Mouse (Mus musculus) heart, postnatal 0 days (tissue): Measurements from ENCODE around the gene Gm49336. TPM values are rescaled to one million over a fixed set of nuclear protein-coding genes. Genes with fewer than 3 reads are reported as not detected.

Experiments used
- ATAC-seq: fragments of 200-750 bp; cut with Nextera tagmentation; 2 replicates; pipeline ENCODE4 v1.8.0; 2017; ENCODE audit warnings: low read depth, moderate number of reproducible peaks, moderate library complexity; ENCODE audit not compliant: insufficient read depth
- DNase-seq: peaks from one replicate; pipeline ENCODE4 v3.0.0-alpha.2; 2016; ENCODE audit warnings: low spot score
- H3K27ac ChIP-seq: fragments of 300-500 bp; sonication (generic); 2 replicates; pipeline ENCODE4 v1.5.1; 2014; ENCODE audit warnings: low read depth, mild to moderate bottlenecking
- H3K27me3 ChIP-seq: fragments of 300-500 bp; sonication (generic); 2 replicates; pipeline ENCODE4 v1.6.1; 2014; ENCODE audit warnings: low read length, mixed read lengths; ENCODE audit not compliant: control insufficient read depth, insufficient read depth
- H3K36me3 ChIP-seq: fragments of 300-500 bp; sonication (generic); replicated peaks from 2 replicates; pipeline ENCODE4 v1.6.1; 2014; ENCODE audit warnings: low read length, mixed read lengths; ENCODE audit not compliant: control insufficient read depth, insufficient read depth
- H3K4me1 ChIP-seq: fragments of 300-500 bp; sonication (generic); 2 replicates; pipeline ENCODE4 v1.6.1; 2014; ENCODE audit warnings: antibody characterized with exemption; ENCODE audit not compliant: control insufficient read depth, insufficient read depth
- H3K4me2 ChIP-seq: fragments of 300-500 bp; sonication (generic); 2 replicates; pipeline ENCODE4 v1.6.1; 2014; ENCODE audit warnings: low read depth, mild to moderate bottlenecking, low read length, moderate library complexity
- H3K4me3 ChIP-seq: fragments of 300-500 bp; sonication (generic); 2 replicates; pipeline ENCODE4 v1.5.1; 2014; ENCODE audit warnings: low read depth, low read length
- H3K9ac ChIP-seq: fragments of 300-500 bp; sonication (generic); replicated peaks from 2 replicates; pipeline ENCODE4 v1.6.1; 2014; ENCODE audit warnings: low read depth, low read length, mixed read lengths
- H3K9me3 ChIP-seq: fragments of 300-500 bp; sonication (generic); replicated peaks from 2 replicates; pipeline ENCODE4 v1.6.1; 2016; ENCODE audit warnings: low read length; ENCODE audit not compliant: control insufficient read depth
- CTCF ChIP-seq: IDR thresholded peaks from 2 replicates; pipeline ENCODE4 v1.5.1; 2016; ENCODE audit warnings: antibody characterized with exemption, control low read depth, low read depth
- EP300 ChIP-seq: IDR thresholded peaks from 2 replicates; pipeline ENCODE4 v1.6.1; 2016; ENCODE audit warnings: antibody characterized with exemption, low read depth
- WGBS: fragments of 180-500 bp; shearing (Covaris S2); extraction: QIAGEN DNeasy Blood & Tissue Kit; methylation state at CpG from one replicate; pipeline ENCODE4 v1.1.7; 2014; 5-methylcytosine and 5-hydroxymethylcytosine counted together
- polyA plus RNA-seq: library from polyadenylated mRNA; unstranded; fragments of >200 nt; fragmentation: Nextera tagmentation; extraction: Ambion mirVana; gene quantifications from 2 replicates; pipeline ENCODE4 v1.2.1, GENCODE M21; 2015
- total RNA-seq: library from RNA; depleted of rRNA; stranded (reverse); fragments of >200 nt; gene quantifications from 2 replicates; pipeline ENCODE4 v1.2.3, GENCODE M21; 2014; ENCODE audit warnings: low replicate concordance

Gene Gm49336
- total and polyA plus RNA-seq, 2 experiments from 2014 or later: 19.8 to 43.7 TPM

GRCm38 (mm10) chr14:60252004-60253000 lies 995 bp upstream of the Gm49336 start:
- Histone ChIP-seq H3K9ac (peak overlapping the region; percentile 82), H3K4me1 (peaks cover 10% of the 10 kb centered on the region), H3K36me3 (no peaks in the 10 kb centered on the region), H3K9me3 (no peaks in the 10 kb centered on the region), H3K4me2 (peak overlapping the region; percentile 88), H3K27me3 (no peaks in the 10 kb centered on the region), H3K27ac (peak overlapping the region; percentile 91), H3K4me3 (peak overlapping the region; percentile 81)
- ATAC-seq (no peak), DNase-seq (no peak)
- WGBS: 18% methylated on average over 15 of the region's 15 CpGs
- TF ChIP-seq CTCF (no peak), EP300 (no peak)

GRCm38 (mm10) chr14:60250879-60251278 lies 428 bp downstream of the Gm49336 start:
- DNase-seq: peak; percentile 9
- WGBS: 0% methylated on average over 39 of the region's 39 CpGs
- H3K4me3 ChIP-seq: peak overlapping the region; percentile 81
- peak overlapping the region; percentile 83 for H3K27ac ChIP-seq
- H3K4me2 ChIP-seq: peak overlapping the region; percentile 67
- H3K27me3 ChIP-seq: no peaks in the 10 kb centered on the region
- no peak for TF ChIP-seq EP300
- no peak for TF ChIP-seq CTCF
- peaks cover 10% of the 10 kb centered on the region for H3K4me1 ChIP-seq
- H3K9ac ChIP-seq: peak overlapping the region; percentile 82
- H3K36me3 ChIP-seq: 0 out of 2 replicates have a peak, but pooled peaks cover 2% of the 10 kb centered on the region
- ATAC-seq: peak; percentile 60
- H3K9me3 ChIP-seq: no peaks in the 10 kb centered on the region

DNA sequence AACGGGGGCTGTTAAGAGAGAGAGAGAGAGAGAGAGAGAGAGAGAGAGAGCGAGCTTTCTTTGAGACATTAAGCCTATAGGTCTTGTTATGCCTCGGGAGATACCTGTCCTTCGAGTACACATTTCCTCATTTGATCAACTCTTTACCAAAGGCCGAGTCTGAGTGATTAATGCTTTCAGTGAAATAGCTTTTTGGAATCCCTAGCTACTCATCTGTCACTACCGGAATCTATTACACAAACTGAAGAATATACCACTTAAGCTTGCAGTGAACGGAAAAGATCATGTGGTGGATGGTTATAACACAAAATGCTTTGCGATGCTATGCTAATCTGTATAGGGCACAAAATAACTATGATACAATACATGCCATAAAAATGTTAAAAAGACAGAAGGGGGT lies 941 bp downstream of the Gm49336 start:
- H3K27me3 ChIP-seq: no peaks in the 10 kb centered on the region
- H3K27ac ChIP-seq: no peak overlapping the region
- peak overlapping the region; percentile 67 for H3K4me2 ChIP-seq
- H3K36me3 ChIP-seq: peaks cover 6% of the 10 kb centered on the region; the same call in 1 of the 2 replicates
- WGBS: 6% methylated on average over 8 of the region's 8 CpGs
- no peaks in the 10 kb centered on the region for H3K9me3 ChIP-seq
- TF ChIP-seq EP300 (no peak), CTCF (no peak)
- H3K4me3 ChIP-seq: peak overlapping the region; percentile 81
- ATAC-seq (no peak), DNase-seq (no peak)
- H3K9ac ChIP-seq: peak overlapping the region; percentile 82
- peaks cover 10% of the 10 kb centered on the region for H3K4me1 ChIP-seq

GRCm38 (mm10) chr14:60238551-60238950 lies 12.8 kb downstream of the Gm49336 start:
- H3K9me3 ChIP-seq: no peaks in the 10 kb centered on the region
- no peak overlapping the region for H3K27ac ChIP-seq
- 71% methylated on average over 3 of the region's 3 CpGs for WGBS
- H3K4me2 ChIP-seq: no peak overlapping the region
- peaks cover 50% of the 10 kb centered on the region for H3K36me3 ChIP-seq
- ATAC-seq (no peak), DNase-seq (no peak)
- no peak overlapping the region for H3K4me3 ChIP-seq
- H3K9ac ChIP-seq: no peak overlapping the region
- no peaks in the 10 kb centered on the region for H3K27me3 ChIP-seq
- TF ChIP-seq EP300 (no peak), CTCF (no peak)
- H3K4me1 ChIP-seq: no peaks in the 10 kb centered on the region

- 85% methylated on average over 10 of the region's 10 CpGs for WGBS
- H3K27me3 ChIP-seq: no peaks in the 10 kb centered on the region
- H3K4me2 ChIP-seq: no peak overlapping the region
- no peak for DNase-seq
- no peak overlapping the region for H3K4me3 ChIP-seq
- ATAC-seq: no peak
- no peak overlapping the region for H3K27ac ChIP-seq
- H3K4me1 ChIP-seq: no peaks in the 10 kb centered on the region
- H3K9ac ChIP-seq: no peak overlapping the region
- TF ChIP-seq CTCF (no peak), EP300 (no peak)
- H3K9me3 ChIP-seq: no peaks in the 10 kb centered on the region
- H3K36me3 ChIP-seq: peaks cover 45% of the 10 kb centered on the region
Observed at GRCm38 (mm10) chr14:60219886-60220285, 31.4 kb downstream of the Gm49336 start.
